Mouse (Mus musculus): Measurements from ENCODE around the gene Fxyd3.

The Fxyd3 gene

DNA sequence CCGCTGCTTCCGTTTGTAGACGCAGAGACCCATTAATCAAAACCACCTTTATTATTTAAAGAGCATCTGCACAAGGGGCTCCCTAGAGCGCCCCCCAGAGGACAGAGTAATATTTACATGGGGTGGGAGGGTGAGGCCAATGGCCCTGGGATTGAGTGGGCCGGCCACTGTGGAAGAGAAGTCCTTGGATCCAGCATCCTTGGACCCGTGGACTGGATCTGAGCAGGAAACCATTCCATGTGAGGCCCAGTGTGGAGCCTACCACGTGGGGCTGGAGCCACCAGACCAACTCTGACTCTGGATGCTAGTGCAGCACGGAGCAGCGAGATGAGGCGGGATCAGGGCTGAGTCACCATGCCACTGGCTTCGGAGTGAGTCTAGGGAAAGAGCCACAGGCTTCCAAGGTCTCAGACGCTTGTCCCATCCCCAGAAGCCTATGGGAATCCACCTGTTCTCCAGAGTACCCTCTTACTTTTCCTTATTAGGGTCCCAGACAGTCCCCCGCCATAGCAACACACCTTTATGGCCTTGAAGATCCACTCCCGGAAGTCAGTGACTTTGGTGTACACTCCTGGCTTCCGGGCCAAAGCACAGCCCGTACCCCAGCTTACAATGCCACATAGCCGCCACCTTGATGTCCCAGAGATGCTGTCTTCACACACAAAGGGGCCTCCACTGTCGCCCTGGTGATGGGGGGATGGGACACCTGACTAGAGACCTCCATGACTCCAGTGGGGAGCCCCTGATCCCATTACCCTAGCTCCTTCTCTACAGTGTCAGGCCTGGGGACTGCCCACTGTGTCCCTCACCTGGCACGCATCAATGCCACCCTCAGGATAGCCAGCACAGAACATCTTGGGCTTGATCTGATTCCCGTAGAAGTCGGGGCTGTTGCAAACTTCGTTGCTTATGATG lies 22.4 kb upstream of the Fxyd3 start:
- DNase-seq, result peak in 1 of 2 experiments; percentile 53

GRCm38 (mm10) chr7:31097583-31098248 lies 21.2 kb upstream of the Fxyd3 start:
- DNase-seq, result peak; percentile 91 to 95

DNA sequence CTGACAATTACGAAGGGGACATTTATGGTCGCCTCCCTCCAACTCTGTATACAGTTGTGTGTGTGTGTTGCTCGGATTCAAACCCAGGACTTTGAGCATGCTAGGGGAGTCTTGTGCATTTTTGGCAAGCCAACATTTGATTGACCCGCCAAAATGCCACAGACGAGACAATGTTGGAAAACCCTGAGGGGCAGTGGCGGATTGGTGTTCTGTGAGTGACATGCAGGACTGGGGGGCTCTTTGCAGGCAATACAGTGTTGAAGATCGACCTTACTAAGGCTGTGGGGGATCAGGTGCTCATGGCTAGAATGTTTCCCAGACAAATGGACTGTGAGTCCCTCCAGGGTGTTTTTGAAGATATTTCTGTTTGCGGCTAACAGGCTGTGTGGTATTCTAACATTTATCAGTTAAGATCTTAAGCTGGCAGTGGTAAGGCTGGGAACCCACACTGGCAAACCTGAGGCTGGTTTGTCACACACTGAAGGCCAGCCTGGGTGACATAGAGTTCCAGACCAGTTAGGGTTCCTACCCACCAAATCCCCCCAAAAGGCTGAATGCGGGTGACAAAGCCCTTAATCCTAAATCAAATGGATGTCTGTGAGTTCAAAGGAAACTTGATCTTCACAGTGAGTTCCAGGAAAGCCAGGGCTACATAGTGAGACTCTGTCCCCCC lies 20.5 kb upstream of the Fxyd3 start:
- DNase-seq, result no peak

DNA sequence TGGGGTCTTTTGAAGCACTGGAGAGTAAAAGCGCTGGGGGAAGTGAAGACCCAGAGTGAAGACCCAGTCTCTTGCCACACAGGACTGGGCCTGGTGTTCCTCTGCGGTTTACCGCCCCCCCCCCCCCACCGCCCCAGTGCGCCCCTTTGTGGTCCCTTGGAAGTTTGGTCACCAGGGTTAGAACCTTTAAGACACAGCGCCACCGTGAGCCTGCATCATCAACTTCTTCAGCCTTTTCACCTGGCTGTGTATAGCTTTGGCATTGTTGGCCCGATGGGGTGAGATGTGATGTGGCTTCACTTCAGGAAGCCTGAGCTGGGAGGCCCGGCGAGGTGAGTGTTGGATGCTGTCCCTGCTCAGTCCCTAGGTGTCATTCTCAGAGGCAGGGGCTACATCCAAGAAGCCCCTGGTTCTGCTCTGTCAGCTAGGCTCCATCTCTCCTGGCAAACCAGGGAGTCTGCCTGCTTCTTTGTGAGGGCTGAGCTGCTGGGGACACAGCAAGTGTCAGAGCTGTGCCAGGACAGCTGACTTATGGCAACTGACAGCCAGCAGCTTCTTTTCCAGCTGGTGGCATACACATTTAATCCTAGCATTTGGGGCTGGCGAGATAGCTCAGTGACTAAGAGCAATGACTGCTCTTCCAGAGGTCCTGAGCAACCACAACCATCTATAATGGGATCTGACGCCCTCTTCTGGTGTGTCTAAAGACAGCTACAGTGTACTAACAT lies 18.4 kb upstream of the Fxyd3 start:
- DNase-seq, result peak; percentile 50 to 71

DNA sequence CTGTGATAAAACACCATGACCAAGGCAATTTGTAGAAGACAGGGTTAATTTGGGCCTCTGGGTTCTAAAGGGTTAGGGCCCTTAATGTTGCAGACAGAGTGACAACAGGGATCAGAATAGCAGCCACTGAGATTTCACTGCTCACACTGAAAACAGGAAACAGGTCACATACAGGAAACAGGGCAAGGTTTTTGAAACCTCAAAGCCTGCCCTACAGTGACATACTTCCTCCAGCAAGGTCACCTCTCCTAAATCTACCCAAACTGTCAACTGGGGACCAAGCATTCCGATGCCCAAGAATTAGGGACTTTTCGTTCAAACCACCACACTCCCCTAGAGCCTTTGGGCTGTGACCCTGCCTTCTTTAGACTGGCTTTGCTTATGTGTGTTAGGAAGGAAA lies 13.2 kb upstream of the Fxyd3 start:
- no peak for DNase-seq

DNA sequence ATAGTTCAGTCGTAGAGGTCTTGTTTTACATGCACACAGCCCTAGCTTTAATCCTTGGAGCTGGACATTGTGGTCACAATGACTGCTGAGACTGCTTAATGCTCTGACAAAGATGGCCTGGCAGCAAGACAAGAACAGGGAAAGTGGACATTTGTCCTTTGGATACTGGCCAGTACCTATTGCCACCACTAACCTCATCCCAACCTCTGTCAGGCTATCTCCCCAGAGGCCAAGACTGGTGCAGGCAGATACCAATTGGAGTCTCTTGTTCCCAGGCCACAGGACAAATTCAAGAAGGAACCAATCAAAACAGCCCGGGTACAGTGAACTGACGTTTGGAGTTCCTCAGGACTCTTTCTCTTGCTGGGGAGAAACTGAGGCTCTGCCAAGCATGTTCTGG lies 11.7 kb upstream of the Fxyd3 start:
- no peak for DNase-seq

GRCm38 (mm10) chr7:31087262-31087661 lies 10.8 kb upstream of the Fxyd3 start:
- DNase-seq, result no peak

GRCm38 (mm10) chr7:31086175-31086755 lies 9.8 kb upstream of the Fxyd3 start:
- DNase-seq, result no peak

GRCm38 (mm10) chr7:31085171-31085570 lies 8.7 kb upstream of the Fxyd3 start:
- no peak for DNase-seq

DNA sequence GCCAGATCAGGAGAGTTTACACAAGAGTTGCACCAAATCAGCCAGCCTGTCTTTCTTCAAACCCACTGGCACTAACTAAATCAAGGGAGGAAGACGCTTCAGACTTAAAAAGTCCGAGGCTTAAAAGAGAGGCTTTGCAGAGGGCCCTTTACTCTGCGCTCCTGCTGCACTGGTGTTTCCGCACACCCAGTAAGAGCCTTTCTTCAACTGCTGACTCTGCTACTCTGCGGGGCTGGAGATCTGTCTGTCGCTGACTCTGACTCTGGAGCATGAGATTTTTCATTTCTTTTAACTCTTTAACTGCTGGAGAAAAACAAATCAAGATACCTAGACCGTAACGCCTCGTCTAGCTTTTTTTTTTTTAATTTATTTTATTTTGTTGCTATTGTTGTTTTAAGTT lies 7.6 kb upstream of the Fxyd3 start:
- no peak for DNase-seq

- DNase-seq, result peak; percentile 73 to 75
Observed at GRCm38 (mm10) chr7:31082831-31083588, 6.5 kb upstream of the Fxyd3 start.

GRCm38 (mm10) chr7:31082106-31082505 lies 5.6 kb upstream of the Fxyd3 start:
- DNase-seq, result no peak

GRCm38 (mm10) chr7:31081106-31081505 lies 4.6 kb upstream of the Fxyd3 start:
- peak; percentile 52 to 53 for DNase-seq

- DNase-seq, result no peak
Observed at GRCm38 (mm10) chr7:31080611-31081010, 4.1 kb upstream of the Fxyd3 start.

- no peak for DNase-seq
Observed at GRCm38 (mm10) chr7:31079670-31080069, 3.2 kb upstream of the Fxyd3 start.

- DNase-seq, result peak; percentile 57 to 59
Observed at GRCm38 (mm10) chr7:31077885-31078445, 1.5 kb upstream of the Fxyd3 start.

- no peak for DNase-seq
Observed at GRCm38 (mm10) chr7:31077470-31077869, 966 bp upstream of the Fxyd3 start.

DNA sequence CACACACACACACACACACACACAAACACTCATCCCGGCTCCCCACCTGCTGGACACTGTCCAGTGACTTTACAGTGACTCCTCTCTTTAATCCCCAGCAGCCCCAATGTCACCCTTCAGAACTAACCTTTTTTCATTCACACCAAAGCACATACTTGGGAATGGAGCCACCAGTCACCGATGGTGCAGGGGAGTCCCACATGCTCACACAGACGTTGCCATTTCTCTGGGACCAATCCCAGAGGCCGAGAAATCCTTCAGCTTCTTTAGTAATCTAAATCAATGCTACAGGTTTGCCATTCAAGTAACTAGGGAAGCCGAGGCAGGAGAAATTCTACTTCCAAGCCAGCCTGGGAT lies 1.8 kb downstream of the Fxyd3 start:
- peak in 1 of 2 experiments; percentile 52 for DNase-seq

- peak; percentile 52 to 53 for DNase-seq
Observed at GRCm38 (mm10) chr7:31074061-31074712, 2.3 kb downstream of the Fxyd3 start.

GRCm38 (mm10) chr7:31073546-31073945 lies 3.0 kb downstream of the Fxyd3 start:
- DNase-seq, result no peak

GRCm38 (mm10) chr7:31072326-31072725 lies 4.2 kb downstream of the Fxyd3 start:
- peak; percentile 54 to 73 for DNase-seq
